Mouse (Mus musculus): ENCODE measurements around the gene Lima1. TPM values are rescaled to one million over a fixed set of nuclear protein-coding genes. Genes with fewer than 3 reads are reported as not detected.
"Not testable (repeated sequence)": the region's sequence is repeated elsewhere in the genome, so short reads cannot be mapped to it uniquely, and the experiment has no call there.

Gene Lima1
- total RNA-seq, 2 experiments from 2014 or later = 9.9 to 11.0 TPM

DNA sequence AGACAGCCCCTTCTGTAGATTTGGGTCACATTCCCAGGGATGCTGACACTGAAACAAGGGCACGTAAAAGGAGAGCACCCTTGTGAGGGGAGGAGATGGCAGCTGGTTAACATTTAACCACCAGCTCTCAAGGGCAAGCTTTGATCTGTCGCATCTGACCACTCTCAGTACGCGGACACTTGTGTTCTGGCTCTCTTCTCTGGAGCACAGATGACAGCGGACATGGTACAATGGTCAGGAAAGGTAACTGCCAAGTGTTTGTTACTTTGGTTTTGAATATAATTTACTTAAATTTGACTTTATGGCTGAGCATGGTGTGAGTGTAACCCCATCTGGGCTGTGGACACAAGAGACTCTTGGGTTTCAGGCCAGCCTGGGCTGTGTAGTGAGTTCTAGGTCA is 27.5 kb upstream of the Lima1 start:
- no peak for DNase-seq (ENCODE audit: extremely low spot score in 1 of 2, low spot score in 2 of 2)
- no peak for TF ChIP-seq CTCF (IDR thresholded peaks at IDR 0.05)
- intact Hi-C loops (cut with DNase I) = loop anchor here (5.0 to 10.0 kb wide), 4 partner anchors 60 to 305 kb away; no protein-coding TSS in a partner anchor
- Histone ChIP-seq H3K27ac (no peak overlapping the region), H3K4me3 (no peak overlapping the region)

DNA sequence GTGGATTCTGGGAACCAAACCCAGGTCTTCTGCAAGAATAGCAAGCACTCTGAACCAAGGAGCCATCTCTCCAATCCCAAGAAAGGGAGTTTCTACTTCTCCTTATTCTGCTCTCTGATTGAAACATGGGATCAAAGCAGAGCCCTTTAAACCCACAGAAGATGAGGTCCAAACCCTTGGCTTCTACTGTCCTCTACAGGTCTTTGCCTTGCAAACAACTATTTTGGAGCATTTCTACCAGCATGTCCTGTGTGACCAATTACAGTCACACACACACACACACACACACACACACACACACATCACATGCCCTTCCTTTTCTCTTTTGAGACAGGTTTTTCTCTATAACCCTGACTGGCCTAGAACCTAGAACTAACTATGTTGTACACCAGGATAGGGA is 21.4 kb upstream of the Lima1 start:
- TF ChIP-seq CTCF (IDR thresholded peaks at IDR 0.05) = no peak; the same call in none of the 2 replicates
- intact Hi-C loops (cut with DNase I) = no loop called here
- Histone ChIP-seq H3K4me3 (no peak overlapping the region), H3K27ac (no peak overlapping the region)
- DNase-seq (ENCODE audit: extremely low spot score in 1 of 2, low spot score in 2 of 2) = no peak

DNA sequence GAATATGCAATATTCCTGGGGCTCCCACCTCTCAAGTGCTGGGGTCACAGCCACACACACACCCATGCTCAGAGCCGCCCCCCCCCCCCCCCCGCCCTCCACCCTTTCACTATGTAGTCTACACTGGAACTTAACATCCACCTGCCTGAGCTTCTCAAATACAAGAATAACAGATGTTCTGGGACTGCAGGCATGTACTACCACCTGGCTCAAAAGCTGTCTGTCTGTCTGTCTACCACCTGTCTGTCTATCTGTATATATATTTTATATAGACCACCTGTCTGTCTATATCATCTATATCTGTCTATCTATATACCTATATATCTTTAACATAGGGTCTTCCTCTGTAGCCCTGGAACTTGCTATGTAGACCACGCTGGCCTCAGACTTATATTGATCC is 16.1 kb upstream of the Lima1 start:
- DNase-seq (ENCODE audit: extremely low spot score in 1 of 2, low spot score in 2 of 2) = no peak
- Histone ChIP-seq H3K27ac (no peak overlapping the region), H3K4me3 (no peak overlapping the region)
- TF ChIP-seq CTCF (IDR thresholded peaks at IDR 0.05) = no peak
- intact Hi-C loops (cut with DNase I) = no loop called here

DNA sequence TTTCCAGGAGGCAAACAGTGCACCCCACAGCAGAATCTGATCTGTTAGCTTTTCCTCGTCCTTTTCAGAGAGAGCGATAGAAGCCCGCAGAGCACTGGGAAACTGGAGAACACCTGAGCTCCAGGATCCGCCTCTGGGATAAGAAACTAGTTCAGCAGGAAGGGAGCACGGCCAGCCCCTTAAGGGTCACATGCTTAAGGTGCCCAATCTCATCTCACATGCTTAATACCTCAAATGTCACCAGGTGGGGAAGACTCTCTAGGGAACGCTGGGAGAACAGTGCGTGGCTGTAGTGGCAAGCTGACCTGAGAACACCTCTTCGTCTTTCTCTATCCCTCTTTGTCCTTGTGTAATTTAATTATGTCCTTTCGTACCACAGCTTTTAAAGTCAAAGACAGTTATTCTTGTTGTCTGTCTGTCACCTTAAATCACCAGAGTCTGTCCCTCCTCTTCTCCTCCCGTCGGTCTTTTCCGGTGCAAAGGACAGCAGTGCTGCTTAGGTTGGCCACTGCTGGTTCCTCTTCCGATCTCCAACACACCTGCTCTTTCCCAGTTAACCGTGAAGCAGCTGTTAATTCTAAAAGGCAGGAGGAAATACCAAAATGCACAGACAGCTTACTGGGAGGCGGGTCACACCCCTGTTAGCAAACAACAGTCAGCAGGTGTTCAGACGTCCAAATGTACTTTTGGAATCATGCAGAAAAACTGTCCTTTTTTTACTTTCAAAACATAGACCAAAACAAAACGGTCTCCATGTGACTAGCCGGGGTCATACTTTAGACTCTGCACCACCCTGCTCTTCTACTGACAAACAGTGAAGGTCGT is 15.4 kb upstream of the Lima1 start:
- H3K27ac ChIP-seq = no peak overlapping the region
- intact Hi-C loops (cut with DNase I) = no loop called here
- no peak for DNase-seq (ENCODE audit: extremely low spot score in 1 of 2, low spot score in 2 of 2)
- TF ChIP-seq CTCF (IDR thresholded peaks at IDR 0.05) = no peak
- no peak overlapping the region for H3K4me3 ChIP-seq

DNA sequence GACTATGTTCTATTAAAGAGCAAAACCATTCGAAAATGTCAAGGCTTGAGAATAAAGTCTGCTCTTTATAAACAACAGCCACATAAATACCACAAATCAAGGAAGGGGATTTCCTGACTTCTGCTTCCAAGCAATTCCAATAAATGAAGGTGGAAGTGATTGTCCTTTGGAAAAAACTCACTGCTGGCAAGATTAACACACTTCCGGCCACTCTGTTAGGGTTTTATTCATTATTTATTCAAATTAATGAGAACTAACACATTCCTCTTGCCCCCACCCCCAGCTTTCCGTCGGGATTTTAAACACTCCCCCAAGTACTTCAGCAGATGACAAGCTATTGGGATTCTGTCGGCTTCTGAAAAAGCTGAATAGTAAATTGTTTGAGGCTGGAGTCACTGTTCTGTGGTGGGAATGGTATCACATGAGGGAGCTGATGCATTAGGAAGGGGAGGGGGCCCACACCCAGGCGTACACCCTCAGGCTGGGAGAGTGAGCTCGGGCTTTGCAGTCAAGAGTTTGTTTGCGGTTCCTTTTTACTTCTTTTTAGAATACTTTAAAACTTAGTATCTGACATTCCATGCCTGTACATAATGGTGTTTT is 14.1 kb upstream of the Lima1 start:
- H3K4me3 ChIP-seq = no peak overlapping the region
- intact Hi-C loops (cut with DNase I) = no loop called here
- no peak for TF ChIP-seq CTCF (IDR thresholded peaks at IDR 0.05)
- DNase-seq (ENCODE audit: extremely low spot score in 1 of 2, low spot score in 2 of 2) = no peak
- H3K27ac ChIP-seq = no peak overlapping the region

DNA sequence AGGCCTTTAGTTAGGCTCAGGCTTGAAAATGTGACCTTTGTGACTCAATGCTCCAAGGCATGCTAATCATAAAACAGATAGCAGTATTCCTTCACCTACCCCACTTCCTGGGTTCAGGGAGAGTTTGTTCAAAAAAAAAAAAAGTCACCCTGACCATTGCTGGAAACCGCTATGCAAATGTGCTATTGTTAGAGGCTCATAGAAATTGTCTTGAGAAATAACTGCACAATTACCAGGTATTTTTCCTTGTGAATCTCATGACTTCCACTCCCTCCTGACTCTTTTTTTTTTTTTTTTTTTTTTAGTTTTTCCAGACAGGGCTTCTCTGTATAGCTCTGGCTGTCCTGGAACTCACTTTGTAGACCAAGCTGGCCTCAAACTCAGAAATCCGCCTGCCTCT is 11.9 kb upstream of the Lima1 start:
- H3K4me3 ChIP-seq; intact Hi-C loops (cut with DNase I); DNase-seq (ENCODE audit: extremely low spot score in 1 of 2, low spot score in 2 of 2): not testable (repeated sequence)

DNA sequence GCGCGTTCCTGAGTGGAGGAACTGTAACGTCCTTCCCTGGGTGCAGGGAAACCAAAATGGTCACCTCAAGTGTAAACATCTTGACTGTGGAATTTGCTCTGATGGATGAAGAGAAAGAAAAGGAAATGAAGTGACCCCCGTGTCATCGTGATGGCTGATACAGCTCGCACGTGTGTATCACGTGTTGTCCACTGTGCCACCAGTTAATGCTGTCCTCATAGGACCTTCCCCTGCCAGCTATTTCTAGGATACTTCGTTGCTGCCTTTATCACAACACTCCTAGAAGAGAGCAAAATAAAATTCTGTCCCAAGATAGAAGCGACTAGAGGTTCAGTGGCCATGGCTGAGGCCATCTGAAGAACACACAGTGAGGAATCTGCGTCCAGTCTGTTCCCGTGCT is 8.8 kb upstream of the Lima1 start:
- TF ChIP-seq CTCF (IDR thresholded peaks at IDR 0.05) = no peak
- intact Hi-C loops (cut with DNase I) = no loop called here

More for the DNA sequence above, 11.9 kb upstream of the Lima1 start:
- H3K27ac ChIP-seq = not testable (repeated sequence)

DNA sequence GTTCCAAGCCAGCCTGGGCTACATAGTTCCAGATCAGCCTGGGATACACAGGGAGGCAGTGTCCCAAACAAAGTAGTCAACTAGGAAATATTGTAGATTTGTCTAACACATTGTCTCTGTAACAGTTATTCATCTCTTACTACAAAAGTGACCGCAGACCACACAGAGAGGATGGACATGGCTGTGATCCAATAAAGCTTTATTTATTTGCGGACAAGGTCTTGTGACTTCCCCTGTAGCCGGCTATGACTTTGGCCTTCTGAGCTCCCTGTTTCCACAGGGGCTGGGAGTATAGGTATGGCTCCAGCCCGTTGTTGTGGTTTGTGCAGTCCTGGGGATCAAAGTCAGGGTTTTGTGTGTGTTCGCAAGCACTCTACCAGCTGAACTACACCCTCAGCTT is 3.3 kb upstream of the Lima1 start:
- no peak for DNase-seq (ENCODE audit: extremely low spot score in 1 of 2, low spot score in 2 of 2)
- H3K27ac ChIP-seq = no peak overlapping the region
- H3K4me3 ChIP-seq = no peak overlapping the region
- TF ChIP-seq CTCF (IDR thresholded peaks at IDR 0.05) = no peak
- intact Hi-C loops (cut with DNase I) = no loop called here

More for the DNA sequence above, 8.8 kb upstream of the Lima1 start:
- no peak overlapping the region for H3K27ac ChIP-seq
- DNase-seq (ENCODE audit: extremely low spot score in 1 of 2, low spot score in 2 of 2) = no peak
- H3K4me3 ChIP-seq = no peak overlapping the region

DNA sequence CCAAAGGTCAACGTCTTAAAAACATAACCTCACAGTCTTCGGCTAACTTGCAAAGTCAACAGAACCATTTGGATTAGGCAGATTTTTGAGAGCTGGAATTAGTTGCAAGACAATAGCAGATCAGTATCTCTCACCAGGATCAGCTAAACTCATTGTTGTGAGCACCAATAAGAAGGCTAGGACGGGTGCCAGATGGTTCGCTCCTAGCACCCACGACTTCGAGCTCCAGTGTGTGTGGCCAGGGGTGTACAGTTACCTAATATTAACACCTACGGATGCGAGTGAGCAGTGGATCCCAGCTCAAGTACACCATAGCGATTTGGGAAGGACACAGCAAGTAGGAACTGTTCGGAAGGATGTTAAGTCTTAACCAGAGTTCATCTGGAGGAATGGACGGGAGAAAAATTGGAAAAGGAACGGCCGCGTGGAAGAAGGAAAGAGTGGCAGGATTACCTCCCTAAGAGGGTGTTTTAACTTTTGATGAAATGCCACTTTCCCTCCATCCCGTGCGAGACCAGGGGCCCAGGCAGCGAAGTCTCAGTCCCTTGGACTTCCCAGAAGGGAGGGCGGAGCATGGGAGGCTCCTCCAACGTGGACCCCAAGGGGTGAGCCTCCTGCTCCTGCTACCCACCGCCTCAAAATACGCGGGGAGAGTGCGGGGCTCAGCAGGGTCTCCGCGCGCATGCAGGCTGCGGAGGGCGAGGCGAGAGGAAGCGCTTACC is 483 bp downstream of the Lima1 start:
- intact Hi-C loops (cut with DNase I) = no loop called here
- Histone ChIP-seq H3K4me3 (peak overlapping the region; percentile 68), H3K27ac (peak overlapping the region; percentile 20; the same call in 1 of the 2 replicates)
- DNase-seq (ENCODE audit: extremely low spot score in 1 of 2, low spot score in 2 of 2) = peak in 1 of 2 experiments; percentile 11
- TF ChIP-seq CTCF (IDR thresholded peaks at IDR 0.05) = no peak

DNA sequence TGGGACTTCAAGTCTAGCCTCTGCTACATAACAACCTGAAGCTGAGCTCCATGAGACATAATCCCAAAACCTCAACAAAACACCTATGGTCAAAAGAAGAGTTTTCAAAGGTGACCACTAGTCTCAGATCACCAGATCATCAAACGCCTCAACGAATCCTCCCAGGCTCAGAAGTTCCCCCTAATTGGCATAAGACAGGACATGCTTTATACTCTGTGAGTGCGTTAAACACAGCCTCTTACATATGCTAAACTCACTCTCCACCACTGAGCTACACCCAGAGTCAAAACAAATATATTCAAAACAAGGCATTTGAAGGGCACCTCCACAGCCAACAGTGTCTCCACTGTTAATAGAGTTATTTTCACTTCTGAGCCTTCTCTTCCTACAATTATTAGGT is 2.7 kb downstream of the Lima1 start:
- no peak for TF ChIP-seq CTCF (IDR thresholded peaks at IDR 0.05)
- H3K4me3 ChIP-seq = no peak overlapping the region
- no peak overlapping the region for H3K27ac ChIP-seq
- no peak for DNase-seq (ENCODE audit: extremely low spot score in 1 of 2, low spot score in 2 of 2)
- intact Hi-C loops (cut with DNase I) = no loop called here

DNA sequence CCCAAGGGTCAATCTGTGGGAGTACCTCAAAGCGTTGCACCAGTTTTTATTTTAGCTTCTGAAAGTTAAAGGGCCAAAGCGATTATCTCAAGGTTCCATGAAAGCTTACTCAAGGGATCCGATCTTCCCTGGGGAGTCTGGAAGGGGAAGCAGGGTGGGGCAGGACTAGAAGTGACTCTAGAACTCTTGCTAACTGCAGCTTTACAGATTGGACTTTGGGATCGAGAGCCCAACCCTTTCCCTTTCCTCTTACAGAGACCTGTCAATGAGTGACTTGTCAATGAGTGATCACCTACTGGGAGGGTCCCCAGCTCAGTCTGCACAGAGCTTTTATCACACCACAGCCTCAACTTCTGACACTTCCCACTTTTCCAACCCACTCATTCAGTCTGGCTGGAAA is 7.6 kb downstream of the Lima1 start:
- intact Hi-C loops (cut with DNase I) = no loop called here
- Histone ChIP-seq H3K27ac (no peak overlapping the region), H3K4me3 (no peak overlapping the region)
- DNase-seq (ENCODE audit: extremely low spot score in 1 of 2, low spot score in 2 of 2) = no peak
- no peak for TF ChIP-seq CTCF (IDR thresholded peaks at IDR 0.05)
